Mouse (Mus musculus) gastrocnemius, postnatal 36 days (tissue): ENCODE data around the gene Rps28. TPM values are rescaled to one million over a fixed set of nuclear protein-coding genes. Genes with fewer than 3 reads are reported as not detected.

Experiments
- DNase-seq, 2 experiments: peaks; one replicate each; pipeline ENCODE4 v3.0.0; 2022
- intact Hi-C: fragments of 180-260 bp; cut with DNase I; formaldehyde crosslinking; loops from one replicate; pipeline ENCODE4 v1.15.1; 2025
- total RNA-seq, 2 experiments: library from RNA; stranded (reverse); gene quantifications; 2 replicates each; pipeline ENCODE4 v1.2.3; 2021

Rps28 gene
- total RNA-seq, 2 experiments from 2014 or later = 503 to 584 TPM

GRCm38 (mm10) chr17:33779271-33779966 is 44.9 kb downstream of the Rps28 start:
- intact Hi-C loops = no loop called here

GRCm38 (mm10) chr17:33775287-33775686 is 49.1 kb downstream of the Rps28 start:
- intact Hi-C loops = no loop called here
- no peak for DNase-seq

More at GRCm38 (mm10) chr17:33779271-33779966, 44.9 kb downstream of the Rps28 start:
- peak; percentile 95 to 98 for DNase-seq

- no peak for DNase-seq
- intact Hi-C loops = no loop called here
Observed at GRCm38 (mm10) chr17:33774573-33775155, 49.7 kb downstream of the Rps28 start.

GRCm38 (mm10) chr17:33773871-33774572 is 50.3 kb downstream of the Rps28 start:
- DNase-seq = no peak
- intact Hi-C loops = no loop called here

- DNase-seq = no peak
- intact Hi-C loops = no loop called here
Observed at GRCm38 (mm10) chr17:33773426-33773825, 50.9 kb downstream of the Rps28 start.

GRCm38 (mm10) chr17:33771617-33772016 is 52.7 kb downstream of the Rps28 start:
- intact Hi-C loops = no loop called here
- no peak for DNase-seq

Other genes starting within 250 kb of the Rps28 start
- 1 to 10 TPM; 6.6 to 7.8 TPM for gene Zfp414, start 195.5 kb downstream of the Rps28 start, total RNA-seq
- not detected for gene Pram1, start 186.5 kb downstream of the Rps28 start, total RNA-seq
- 10 to 100 TPM; 57.9 to 64.7 TPM for gene Hnrnpm, start 137.7 kb downstream of the Rps28 start, total RNA-seq
- 10 to 100 TPM; 83.8 to 92.6 TPM for gene March2, start 105.9 kb downstream of the Rps28 start, total RNA-seq
- gene Rab11b, start 64.0 kb downstream of the Rps28 start, total RNA-seq = 100 to 1,000 TPM; 120 to 147 TPM
- 10 to 100 TPM in 1 of 2 experiments, 1 to 10 TPM in 1; 8.0 to 11.7 TPM for gene Angptl4, start 42.7 kb downstream of the Rps28 start, total RNA-seq
- 10 to 100 TPM; 15.3 to 22.5 TPM for gene Kank3, start 14.0 kb downstream of the Rps28 start, total RNA-seq
- 100 to 1,000 TPM; 325 to 364 TPM for gene Ndufa7, start within 50 bp of the Rps28 start, total RNA-seq
- 10 to 100 TPM; 13.3 to 15.2 TPM for gene Cd320, start 18.5 kb upstream of the Rps28 start, total RNA-seq
- gene Gm7029, start 49.3 kb upstream of the Rps28 start, total RNA-seq = not detected
- 1 to 10 TPM in 1 of 2 experiments, under 1 TPM in 1; 0.74 to 1.1 TPM for gene Kifc1, start 66.1 kb upstream of the Rps28 start, total RNA-seq
- not detected for gene Platr17, start 80.6 kb upstream of the Rps28 start, total RNA-seq
- gene Daxx, start 84.9 kb upstream of the Rps28 start, total RNA-seq = 10 to 100 TPM in 1 of 2 experiments, 1 to 10 TPM in 1; 9.3 to 11.3 TPM
- 10 to 100 TPM; 31.8 to 34.7 TPM for gene Tapbp, start 91.3 kb upstream of the Rps28 start, total RNA-seq
- gene Zbtb22, start 91.3 kb upstream of the Rps28 start, total RNA-seq = 10 to 100 TPM; 12.6 to 16.6 TPM
- 10 to 100 TPM; 26.5 to 28.3 TPM for gene Rgl2, start 105.0 kb upstream of the Rps28 start, total RNA-seq
- gene Pfdn6, start 115.8 kb upstream of the Rps28 start, total RNA-seq = 10 to 100 TPM; 56.7 to 58.6 TPM
- 1 to 10 TPM; 8.4 to 9.7 TPM for gene Wdr46, start 116.1 kb upstream of the Rps28 start, total RNA-seq
- 1 to 10 TPM; 1.5 to 1.6 TPM for gene B3galt4, start 126.9 kb upstream of the Rps28 start, total RNA-seq
- gene Vps52, start 131.2 kb upstream of the Rps28 start, total RNA-seq = 10 to 100 TPM; 30.5 to 30.6 TPM
- 100 to 1,000 TPM; 282 to 369 TPM for gene Rps18, start 131.4 kb upstream of the Rps28 start, total RNA-seq
- gene H2-K1, start 175.8 kb upstream of the Rps28 start, total RNA-seq = 10 to 100 TPM; 25.6 to 32.9 TPM
- 10 to 100 TPM; 11.7 to 12.4 TPM for gene Ring1, start 200.1 kb upstream of the Rps28 start, total RNA-seq
- 10 to 100 TPM; 55.5 to 64.2 TPM for gene H2-Ke6, start 203.5 kb upstream of the Rps28 start, total RNA-seq
- 10 to 100 TPM; 40.8 to 45.2 TPM for gene Slc39a7, start 207.1 kb upstream of the Rps28 start, total RNA-seq
- 10 to 100 TPM; 34.5 to 35.3 TPM for gene Rxrb, start 207.2 kb upstream of the Rps28 start, total RNA-seq
- 1 to 10 TPM; 9.3 to 9.6 TPM for gene Col11a2, start 214.9 kb upstream of the Rps28 start, total RNA-seq